Mouse (Mus musculus) thymus, adult 2 months (tissue): ENCODE measurements at regions not wholly inside any gene's neighbourhood (a gene's known extent, or its start where the extent isn't known, plus 50 kb on each side); places are given as distances from the start of the nearest gene placed in this dataset.

ENCODE experiments used
- CTCF ChIP-seq: fragments of 200-500 bp; IDR thresholded peaks from 2 replicates; pipeline ENCODE4 v1.5.1; 2012; ENCODE audit warnings: mild to moderate bottlenecking, control low read depth, low read length, moderate library complexity, borderline replicate concordance; ENCODE audit not compliant: control insufficient read depth, poor library complexity, insufficient read depth; ENCODE audit errors: extremely low read depth
- POLR2A ChIP-seq: fragments of 200-500 bp; IDR thresholded peaks from 2 replicates; pipeline ENCODE4 v1.6.1; 2012; ENCODE audit warnings: mild to moderate bottlenecking, low read length, control low read depth, moderate library complexity; ENCODE audit not compliant: control insufficient read depth, poor library complexity, insufficient read depth; ENCODE audit errors: extremely low read depth

DNA sequence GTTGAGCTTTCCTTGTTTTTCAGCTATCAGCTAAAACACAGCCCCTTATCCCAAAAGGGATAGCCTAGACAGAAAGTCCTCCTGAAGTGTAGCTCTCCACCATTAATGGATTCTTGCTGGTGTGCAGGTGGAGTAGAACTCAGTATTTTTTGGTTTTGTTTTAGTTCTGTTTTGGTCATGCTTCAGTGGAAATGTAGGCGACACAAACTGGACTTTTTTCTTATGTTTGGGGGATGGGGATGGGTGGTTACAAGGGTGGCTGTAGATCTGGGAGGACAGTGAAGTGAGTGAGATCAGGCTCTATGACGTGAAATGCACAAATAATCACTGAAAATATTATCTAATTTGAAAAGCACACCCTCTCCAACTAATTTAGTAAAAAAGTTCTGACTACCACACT is 1163.6 kb upstream of the Zeb2 start:
- TF ChIP-seq CTCF: no peak
- TF ChIP-seq POLR2A: no peak
